Mouse (Mus musculus): ENCODE measurements around the gene Cnot2. TPM values are rescaled to one million over a fixed set of nuclear protein-coding genes. Genes with fewer than 3 reads are reported as not detected.
A peak's percentile ranks its signal among the peaks of the same experiment; 100 is the strongest.
"Not testable (repeated sequence)": the region's sequence is repeated elsewhere in the genome, so short reads cannot be mapped to it uniquely, and the experiment has no call there.

The Cnot2 gene
- polyA plus RNA-seq, 1 experiment from 2014 or later, result 60.0 TPM

GRCm38 (mm10) chr10:116579478-116579877, 1.8 kb downstream of the Cnot2 start:
- Histone ChIP-seq H3K9ac (no peak overlapping the region), H3K4me2 (peak overlapping the region; percentile 75), H3K4me3 (no peak overlapping the region), H3K9me3 (replicated peaks) (no peaks in the 10 kb centered on the region), H3K27ac (no peak overlapping the region), H3K27me3 (no peaks in the 10 kb centered on the region), H3K4me1 (replicated peaks) (peaks cover 10% of the 10 kb centered on the region), H3K36me3 (peaks cover 3% of the 10 kb centered on the region; the same call in 1 of the 2 replicates)
- no peak for ATAC-seq (replicated peaks; ENCODE audit: insufficient number of reproducible peaks, insufficient read depth, low FRiP score, low read depth)

- Histone ChIP-seq H3K4me1 (replicated peaks) (peaks cover 10% of the 10 kb centered on the region), H3K27ac (no peak overlapping the region), H3K4me2 (no peak overlapping the region), H3K9ac (no peak overlapping the region), H3K27me3 (no peaks in the 10 kb centered on the region), H3K36me3 (no peaks in the 10 kb centered on the region), H3K9me3 (replicated peaks) (no peaks in the 10 kb centered on the region), H3K4me3 (no peak overlapping the region)
- no peak for ATAC-seq (replicated peaks; ENCODE audit: insufficient number of reproducible peaks, insufficient read depth, low FRiP score, low read depth)
Observed at GRCm38 (mm10) chr10:116578375-116578774, 2.9 kb downstream of the Cnot2 start.

- H3K9me3 ChIP-seq (replicated peaks), result no peaks in the 10 kb centered on the region
- H3K27ac ChIP-seq, result no peak overlapping the region
- H3K36me3 ChIP-seq, result no peaks in the 10 kb centered on the region
- H3K9ac ChIP-seq, result no peak overlapping the region
- no peak overlapping the region for H3K4me2 ChIP-seq
- no peak for ATAC-seq (replicated peaks; ENCODE audit: insufficient number of reproducible peaks, insufficient read depth, low FRiP score, low read depth)
- 85% methylated on average over 3 of the region's 3 CpGs for WGBS
- H3K4me1 ChIP-seq (replicated peaks), result peaks cover 5% of the 10 kb centered on the region; the same call in 1 of the 2 replicates
- H3K4me3 ChIP-seq, result no peak overlapping the region
- H3K27me3 ChIP-seq, result no peaks in the 10 kb centered on the region
Observed at GRCm38 (mm10) chr10:116577181-116577580, 4.1 kb downstream of the Cnot2 start.

- ATAC-seq (replicated peaks; ENCODE audit: insufficient number of reproducible peaks, insufficient read depth, low FRiP score, low read depth); H3K4me3 ChIP-seq; H3K27me3 ChIP-seq; H3K4me2 ChIP-seq; H3K36me3 ChIP-seq; H3K27ac ChIP-seq; H3K4me1 ChIP-seq (replicated peaks); H3K9ac ChIP-seq; H3K9me3 ChIP-seq (replicated peaks): not testable (repeated sequence)
- 87% methylated on average over 2 of the region's 2 CpGs for WGBS
Observed at GRCm38 (mm10) chr10:116576071-116576470, 5.2 kb downstream of the Cnot2 start.

- no peaks in the 10 kb centered on the region for H3K27me3 ChIP-seq
- no peaks in the 10 kb centered on the region for H3K9me3 ChIP-seq (replicated peaks)
- H3K9ac ChIP-seq, result no peak overlapping the region
- no peak for ATAC-seq (replicated peaks; ENCODE audit: insufficient number of reproducible peaks, insufficient read depth, low FRiP score, low read depth)
- H3K4me2 ChIP-seq, result no peak overlapping the region
- peaks cover 7% of the 10 kb centered on the region for H3K4me1 ChIP-seq (replicated peaks)
- H3K27ac ChIP-seq, result no peak overlapping the region
- no peak overlapping the region for H3K4me3 ChIP-seq
- H3K36me3 ChIP-seq, result no peaks in the 10 kb centered on the region
- WGBS, result 88% methylated on average over 7 of the region's 7 CpGs
Observed at GRCm38 (mm10) chr10:116570526-116570925, 10.8 kb downstream of the Cnot2 start.

- H3K27me3 ChIP-seq, result no peaks in the 10 kb centered on the region
- H3K4me3 ChIP-seq, result no peak overlapping the region
- 60% methylated on average over 1 of the region's 1 CpGs for WGBS
- no peak overlapping the region for H3K4me2 ChIP-seq
- peaks cover 11% of the 10 kb centered on the region for H3K4me1 ChIP-seq (replicated peaks)
- no peak overlapping the region for H3K27ac ChIP-seq
- H3K9ac ChIP-seq, result no peak overlapping the region
- no peaks in the 10 kb centered on the region for H3K36me3 ChIP-seq
- no peaks in the 10 kb centered on the region for H3K9me3 ChIP-seq (replicated peaks)
- no peak for ATAC-seq (replicated peaks; ENCODE audit: insufficient number of reproducible peaks, insufficient read depth, low FRiP score, low read depth)
Observed at GRCm38 (mm10) chr10:116568539-116568938, 12.8 kb downstream of the Cnot2 start.

- no peaks in the 10 kb centered on the region for H3K9me3 ChIP-seq (replicated peaks)
- peaks cover 15% of the 10 kb centered on the region for H3K4me1 ChIP-seq (replicated peaks)
- H3K36me3 ChIP-seq, result no peaks in the 10 kb centered on the region
- H3K27ac ChIP-seq, result no peak overlapping the region
- H3K4me2 ChIP-seq, result no peak overlapping the region
- ATAC-seq (replicated peaks; ENCODE audit: insufficient number of reproducible peaks, insufficient read depth, low FRiP score, low read depth), result no peak
- no peaks in the 10 kb centered on the region for H3K27me3 ChIP-seq
- no peak overlapping the region for H3K4me3 ChIP-seq
- 75% methylated on average over 7 of the region's 7 CpGs for WGBS
- no peak overlapping the region for H3K9ac ChIP-seq
Observed at GRCm38 (mm10) chr10:116567491-116568405, 13.6 kb downstream of the Cnot2 start.

- not testable (repeated sequence) for H3K36me3 ChIP-seq; H3K4me2 ChIP-seq; H3K27ac ChIP-seq; H3K9ac ChIP-seq; ATAC-seq (replicated peaks; ENCODE audit: insufficient number of reproducible peaks, insufficient read depth, low FRiP score, low read depth); H3K9me3 ChIP-seq (replicated peaks); H3K27me3 ChIP-seq; H3K4me3 ChIP-seq
- peaks cover 20% of the 10 kb centered on the region for H3K4me1 ChIP-seq (replicated peaks)
- 85% methylated on average over 4 of the region's 4 CpGs for WGBS
Observed at GRCm38 (mm10) chr10:116566492-116566891, 14.8 kb downstream of the Cnot2 start.

GRCm38 (mm10) chr10:116564828-116565602, 16.3 kb downstream of the Cnot2 start:
- WGBS, result 82% methylated on average over 14 of the region's 14 CpGs
- Histone ChIP-seq H3K9me3 (replicated peaks) (no peaks in the 10 kb centered on the region), H3K4me1 (replicated peaks) (peaks cover 23% of the 10 kb centered on the region), H3K4me3 (no peak overlapping the region), H3K27me3 (no peaks in the 10 kb centered on the region), H3K27ac (no peak overlapping the region), H3K9ac (no peak overlapping the region), H3K36me3 (no peaks in the 10 kb centered on the region), H3K4me2 (no peak overlapping the region)
- no peak for ATAC-seq (replicated peaks; ENCODE audit: insufficient number of reproducible peaks, insufficient read depth, low FRiP score, low read depth)

- WGBS, result 79% methylated on average over 4 of the region's 4 CpGs
- H3K4me3 ChIP-seq, result no peak overlapping the region
- H3K9me3 ChIP-seq (replicated peaks), result no peaks in the 10 kb centered on the region
- H3K36me3 ChIP-seq, result no peaks in the 10 kb centered on the region
- no peak overlapping the region for H3K4me2 ChIP-seq
- H3K9ac ChIP-seq, result no peak overlapping the region
- H3K4me1 ChIP-seq (replicated peaks), result peaks cover 20% of the 10 kb centered on the region
- no peak for ATAC-seq (replicated peaks; ENCODE audit: insufficient number of reproducible peaks, insufficient read depth, low FRiP score, low read depth)
- no peaks in the 10 kb centered on the region for H3K27me3 ChIP-seq
- no peak overlapping the region for H3K27ac ChIP-seq
Observed at GRCm38 (mm10) chr10:116562731-116563480, 18.4 kb downstream of the Cnot2 start.

GRCm38 (mm10) chr10:116562210-116562609, 19.1 kb downstream of the Cnot2 start:
- H3K4me2 ChIP-seq, result no peak overlapping the region
- H3K27me3 ChIP-seq, result no peaks in the 10 kb centered on the region
- H3K36me3 ChIP-seq, result no peaks in the 10 kb centered on the region; the same call in 1 of the 2 replicates
- no peaks in the 10 kb centered on the region for H3K9me3 ChIP-seq (replicated peaks)
- H3K4me1 ChIP-seq (replicated peaks), result peaks cover 16% of the 10 kb centered on the region
- H3K4me3 ChIP-seq, result no peak overlapping the region
- ATAC-seq (replicated peaks; ENCODE audit: insufficient number of reproducible peaks, insufficient read depth, low FRiP score, low read depth), result no peak
- no peak overlapping the region for H3K9ac ChIP-seq
- H3K27ac ChIP-seq, result no peak overlapping the region
- 58% methylated on average over 4 of the region's 4 CpGs for WGBS

Measured in heart, embryonic 15.5 days (tissue).